ENCODE assay signal across 27 mouse cellular contexts in genomic region chr3:88074766-88075165, GRCm38 (mm10). TPM values are rescaled to one million over a fixed set of nuclear protein-coding genes. Genes with fewer than 3 reads are reported as not detected.
DNase-seq lines count a peak whose midpoint lies in the region; ATAC-seq and TF ChIP-seq lines count a peak whose summit lies in the region.
"Had no signal": no experiment of that assay in that cellular context is flagged by ENCODE, and none has a peak within 500 bp of the region (broad histone marks: within the 10 kb centered on the region; RNA-seq: fewer than 3 reads in every experiment).

No protein-coding gene starts in this region.

- H3K27ac ChIP-seq in gastrocnemius, adult 2 months, result no peak overlapping the region
- no peak overlapping the region for H3K27ac ChIP-seq in intestine, embryonic 16.5 days (ENCODE audit: low read length)
- no peak overlapping the region for H3K27ac ChIP-seq in intestine, embryonic 15.5 days
- H3K27ac ChIP-seq: embryonic facial prominence, embryonic 13.5 days; embryonic facial prominence, embryonic 15.5 days; forebrain, embryonic 10.5 days; forebrain, embryonic 12.5 days; forebrain, embryonic 15.5 days had no signal

- H3K27me3 ChIP-seq in intestine, embryonic 16.5 days (replicated peaks; ENCODE audit: control insufficient read depth, insufficient read depth, low read length), result no peaks in the 10 kb centered on the region
- peaks cover 16% of the 10 kb centered on the region for H3K27me3 ChIP-seq in intestine, embryonic 15.5 days (replicated peaks)
- H3K27me3 ChIP-seq: embryonic facial prominence, embryonic 15.5 days; forebrain, embryonic 15.5 days had no signal

- H3K36me3 ChIP-seq in intestine, embryonic 16.5 days (ENCODE audit: control insufficient read depth, insufficient read depth, low read length), result no peaks in the 10 kb centered on the region
- H3K36me3 ChIP-seq in intestine, embryonic 15.5 days, result no peaks in the 10 kb centered on the region
- H3K36me3 ChIP-seq: embryonic facial prominence, embryonic 13.5 days; embryonic facial prominence, embryonic 15.5 days; forebrain, embryonic 10.5 days; forebrain, embryonic 12.5 days; forebrain, embryonic 15.5 days had no signal

- H3K4me3 ChIP-seq in gastrocnemius, adult 2 months, result no peak overlapping the region
- no peak overlapping the region for H3K4me3 ChIP-seq in intestine, embryonic 16.5 days (ENCODE audit: low read length)
- no peak overlapping the region for H3K4me3 ChIP-seq in intestine, embryonic 15.5 days (replicated peaks)
- H3K4me3 ChIP-seq: embryonic facial prominence, embryonic 13.5 days; embryonic facial prominence, embryonic 15.5 days; erythroblast, embryonic 14.5 days; forebrain, embryonic 10.5 days; forebrain, embryonic 12.5 days; forebrain, embryonic 15.5 days had no signal

- 0 out of 2 replicates have a peak overlapping the region, but pooled peaks have one; percentile 12 for H3K9ac ChIP-seq in intestine, embryonic 16.5 days (ENCODE audit: low read depth, low read length)
- no peak overlapping the region; the same call in 1 of the 2 replicates for H3K9ac ChIP-seq in intestine, embryonic 15.5 days
- H3K9ac ChIP-seq: embryonic facial prominence, embryonic 15.5 days; forebrain, embryonic 12.5 days; forebrain, embryonic 15.5 days had no signal

- H3K9me3 ChIP-seq in intestine, embryonic 16.5 days (ENCODE audit: control insufficient read depth, low read length), result no peaks in the 10 kb centered on the region
- H3K9me3 ChIP-seq in intestine, embryonic 15.5 days, result no peaks in the 10 kb centered on the region
- H3K9me3 ChIP-seq: embryonic facial prominence, embryonic 13.5 days; embryonic facial prominence, embryonic 15.5 days; forebrain, embryonic 10.5 days; forebrain, embryonic 12.5 days; forebrain, embryonic 15.5 days had no signal

- no peak for ATAC-seq in intestine, embryonic 16.5 days
- no peak for ATAC-seq in intestine, embryonic 15.5 days
- ATAC-seq: forebrain, embryonic 15.5 days had no signal

- no peak for TF ChIP-seq CTCF in gastrocnemius, adult 2 months (IDR thresholded peaks at IDR 0.05)

- intact Hi-C loops in gastrocnemius, adult 2 months (cut with DNase I), result loop anchor here (5.0 kb wide), 1 partner anchor 47 kb away; the partner anchor contains the start of gene Hapln2

- H3K4me1 ChIP-seq in intestine, embryonic 16.5 days (ENCODE audit: control insufficient read depth, insufficient read depth, low read length), result no peaks in the 10 kb centered on the region
- H3K4me1 ChIP-seq in intestine, embryonic 15.5 days (replicated peaks), result no peaks in the 10 kb centered on the region
- H3K4me1 ChIP-seq: embryonic facial prominence, embryonic 13.5 days; embryonic facial prominence, embryonic 15.5 days; forebrain, embryonic 10.5 days; forebrain, embryonic 12.5 days; forebrain, embryonic 15.5 days had no signal

- no peak overlapping the region for H3K4me2 ChIP-seq in intestine, embryonic 16.5 days (ENCODE audit: low read depth, low read length)
- no peak overlapping the region for H3K4me2 ChIP-seq in intestine, embryonic 15.5 days (replicated peaks)
- H3K4me2 ChIP-seq: embryonic facial prominence, embryonic 13.5 days; embryonic facial prominence, embryonic 15.5 days; forebrain, embryonic 12.5 days; forebrain, embryonic 15.5 days had no signal

- DNase-seq in cerebellum, postnatal 14 days, result peak; percentile 32 to 59
- DNase-seq in cerebellum, adult 9-10 months, result no peak
- DNase-seq in gastrocnemius, adult 2 months, result peak; percentile 14
- DNase-seq in gastrocnemius, adult 18-20 months (ENCODE audit: low spot score), result no peak
- DNase-seq: adrenal gland, postnatal 25 days; cerebellum, adult 11 months; cerebellum, adult 18-20 months; cerebellum, adult 8-10 months; embryo, embryonic 11 days had no signal

- WGBS in intestine, embryonic 16.5 days, result 66% methylated on average over 8 of the region's 8 CpGs
- WGBS in intestine, embryonic 15.5 days, result 78% methylated on average over 8 of the region's 8 CpGs

RNA-seq across cellular contexts. Expression of gene Ttc24, which starts 3.3 kb away (rescaled TPM):
- total RNA-seq in gastrocnemius, adult 2 months (2021), result not detected
- not detected for total RNA-seq in gastrocnemius, adult 18-20 months (2021)
- not detected in 2 replicates for polyA plus RNA-seq in intestine, embryonic 16.5 days (2015; fragmentation: Nextera tagmentation; extraction: Ambion mirVana)
- polyA plus RNA-seq in intestine, embryonic 15.5 days (2015; fragmentation: Nextera tagmentation; extraction: Ambion mirVana), result not detected in 2 replicates
- total RNA-seq: adrenal gland, adult 2 months; adrenal gland, postnatal 10 days; adrenal gland, postnatal 25 days; adrenal gland, postnatal 4 days; common myeloid progenitor, adult 5-6 weeks; ES-E14; MEL had no signal
- polyA plus RNA-seq: adrenal gland, adult 2 months; brain, embryonic 14.5 days; C2C12; erythroblast, embryonic 14.5 days; forebrain, embryonic 10.5 days; forebrain, embryonic 15.5 days; frontal cortex, adult 2 months had no signal

RNA-seq across cellular contexts. Expression of gene Iqgap3, which starts 7.0 kb away (rescaled TPM):
- total RNA-seq in gastrocnemius, adult 2 months (2021), result under 1 TPM; 0.15 to 0.20 TPM
- total RNA-seq in gastrocnemius, adult 18-20 months (2021), result under 1 TPM; 0.21 to 0.39 TPM
- 14.3 and 14.5 TPM in 2 replicates for polyA plus RNA-seq in intestine, embryonic 16.5 days (2015; fragmentation: Nextera tagmentation; extraction: Ambion mirVana)
- 16.7 and 17.0 TPM in 2 replicates for polyA plus RNA-seq in intestine, embryonic 15.5 days (2015; fragmentation: Nextera tagmentation; extraction: Ambion mirVana)

RNA-seq across cellular contexts. Expression of gene Naxe, which starts 16.5 kb away (rescaled TPM):
- total RNA-seq in gastrocnemius, adult 2 months (2021), result 10 to 100 TPM; 37.9 to 52.0 TPM
- total RNA-seq in gastrocnemius, adult 18-20 months (2021), result 10 to 100 TPM; 49.1 to 52.6 TPM
- polyA plus RNA-seq in intestine, embryonic 16.5 days (2015; fragmentation: Nextera tagmentation; extraction: Ambion mirVana), result 170 and 178 TPM in 2 replicates
- polyA plus RNA-seq in intestine, embryonic 15.5 days (2015; fragmentation: Nextera tagmentation; extraction: Ambion mirVana), result 152 and 167 TPM in 2 replicates

RNA-seq across cellular contexts. Expression of gene Gpatch4, which starts 31.9 kb away (rescaled TPM):
- total RNA-seq in gastrocnemius, adult 2 months (2021), result 10 to 100 TPM; 17.9 to 19.6 TPM
- 10 to 100 TPM; 20.3 to 20.4 TPM for total RNA-seq in gastrocnemius, adult 18-20 months (2021)
- 30.4 and 38.3 TPM in 2 replicates for polyA plus RNA-seq in intestine, embryonic 16.5 days (2015; fragmentation: Nextera tagmentation; extraction: Ambion mirVana)
- 36.7 and 40.3 TPM in 2 replicates for polyA plus RNA-seq in intestine, embryonic 15.5 days (2015; fragmentation: Nextera tagmentation; extraction: Ambion mirVana)

RNA-seq across cellular contexts. Expression of gene Hapln2, which starts 47.4 kb away (rescaled TPM):
- total RNA-seq in gastrocnemius, adult 2 months (2021), result not detected
- total RNA-seq in gastrocnemius, adult 18-20 months (2021), result not detected
- not detected in 2 replicates for polyA plus RNA-seq in intestine, embryonic 16.5 days (2015; fragmentation: Nextera tagmentation; extraction: Ambion mirVana)
- not detected in 2 replicates for polyA plus RNA-seq in intestine, embryonic 15.5 days (2015; fragmentation: Nextera tagmentation; extraction: Ambion mirVana)
- total RNA-seq: adrenal gland, adult 2 months; adrenal gland, postnatal 10 days; adrenal gland, postnatal 25 days; adrenal gland, postnatal 4 days; common myeloid progenitor, adult 5-6 weeks; ES-E14; MEL had no signal
- polyA plus RNA-seq: C2C12; embryonic facial prominence, embryonic 11.5 days; erythroblast, embryonic 14.5 days; forebrain, embryonic 10.5 days; forebrain, embryonic 12.5 days had no signal

Comparison
In these comparisons a context has a peak if more than half of its experiments do, and no peak if none do; other contexts are left out.
1. DNase-seq: peak in cerebellum, postnatal 14 days (2 of 2) and gastrocnemius, adult 2 months (single experiment); none in cerebellum, adult 9-10 months (single experiment) and gastrocnemius, adult 18-20 months (single experiment).